Mouse (Mus musculus): ENCODE results near the gene Ackr2. TPM values are rescaled to one million over a fixed set of nuclear protein-coding genes. Genes with fewer than 3 reads are reported as not detected.

Gene Ackr2
- polyA plus RNA-seq, 1 experiment from 2014 or later, result 1.3 TPM

- no peak for ATAC-seq (ENCODE audit: borderline replicate concordance, extremely low read depth, low FRiP score, low TSS enrichment)
Observed at GRCm38 (mm10) chr9:121892057-121892687, 6.0 kb upstream of the Ackr2 start.

GRCm38 (mm10) chr9:121894447-121894846, 3.7 kb upstream of the Ackr2 start:
- Histone ChIP-seq H3K4me3 (no peak overlapping the region), H3K9me3 (no peaks in the 10 kb centered on the region), H3K4me1 (peaks cover 26% of the 10 kb centered on the region), H3K4me2 (no peak overlapping the region), H3K27ac (no peak overlapping the region), H3K36me3 (no peaks in the 10 kb centered on the region), H3K27me3 (no peaks in the 10 kb centered on the region), H3K9ac (no peak overlapping the region)
- ATAC-seq (ENCODE audit: borderline replicate concordance, extremely low read depth, low FRiP score, low TSS enrichment), result no peak
- 79% methylated on average over 7 of the region's 7 CpGs for WGBS

More at GRCm38 (mm10) chr9:121892057-121892687, 6.0 kb upstream of the Ackr2 start:
- Histone ChIP-seq H3K4me2 (no peak overlapping the region), H3K9ac (no peak overlapping the region), H3K36me3 (no peaks in the 10 kb centered on the region), H3K27ac (no peak overlapping the region), H3K4me3 (no peak overlapping the region), H3K27me3 (no peaks in the 10 kb centered on the region), H3K9me3 (no peaks in the 10 kb centered on the region), H3K4me1 (peaks cover 26% of the 10 kb centered on the region)
- 75% methylated on average over 12 of the region's 12 CpGs for WGBS

GRCm38 (mm10) chr9:121895392-121895993, 2.7 kb upstream of the Ackr2 start:
- 41% methylated on average over 7 of the region's 7 CpGs for WGBS
- ATAC-seq (ENCODE audit: borderline replicate concordance, extremely low read depth, low FRiP score, low TSS enrichment), result peak; percentile 61
- Histone ChIP-seq H3K4me2 (no peak overlapping the region), H3K9ac (no peak overlapping the region), H3K9me3 (no peaks in the 10 kb centered on the region), H3K27me3 (no peaks in the 10 kb centered on the region), H3K4me3 (no peak overlapping the region), H3K4me1 (peaks cover 19% of the 10 kb centered on the region), H3K27ac (no peak overlapping the region), H3K36me3 (no peaks in the 10 kb centered on the region)

GRCm38 (mm10) chr9:121896820-121897219, 1.3 kb upstream of the Ackr2 start:
- Histone ChIP-seq H3K27ac (peak overlapping the region; percentile 21; the same call in 1 of the 2 replicates), H3K4me2 (no peak overlapping the region), H3K36me3 (no peaks in the 10 kb centered on the region), H3K27me3 (no peaks in the 10 kb centered on the region), H3K9ac (no peak overlapping the region), H3K9me3 (no peaks in the 10 kb centered on the region), H3K4me3 (no peak overlapping the region), H3K4me1 (peaks cover 12% of the 10 kb centered on the region)
- 24% methylated on average over 4 of the region's 4 CpGs for WGBS
- ATAC-seq (ENCODE audit: borderline replicate concordance, extremely low read depth, low FRiP score, low TSS enrichment), result no peak

- Histone ChIP-seq H3K27me3 (no peaks in the 10 kb centered on the region), H3K4me3 (no peak overlapping the region), H3K4me2 (no peak overlapping the region), H3K36me3 (no peaks in the 10 kb centered on the region), H3K9ac (no peak overlapping the region), H3K9me3 (no peaks in the 10 kb centered on the region), H3K27ac (no peak overlapping the region), H3K4me1 (peaks cover 12% of the 10 kb centered on the region)
- 46% methylated on average over 6 of the region's 6 CpGs for WGBS
- no peak for ATAC-seq (ENCODE audit: borderline replicate concordance, extremely low read depth, low FRiP score, low TSS enrichment)
Observed at GRCm38 (mm10) chr9:121899306-121899705, 1.2 kb downstream of the Ackr2 start.

GRCm38 (mm10) chr9:121900282-121900855, 2.2 kb downstream of the Ackr2 start:
- ATAC-seq (ENCODE audit: borderline replicate concordance, extremely low read depth, low FRiP score, low TSS enrichment), result no peak
- Histone ChIP-seq H3K9me3 (no peaks in the 10 kb centered on the region), H3K27me3 (no peaks in the 10 kb centered on the region), H3K9ac (no peak overlapping the region), H3K4me1 (peaks cover 6% of the 10 kb centered on the region), H3K27ac (no peak overlapping the region), H3K36me3 (no peaks in the 10 kb centered on the region), H3K4me3 (no peak overlapping the region), H3K4me2 (no peak overlapping the region)
- WGBS, result 67% methylated on average over 5 of the region's 5 CpGs

- no peak overlapping the region for H3K4me3 ChIP-seq
- H3K9ac ChIP-seq, result no peak overlapping the region
- H3K27ac ChIP-seq, result no peak overlapping the region
- no peaks in the 10 kb centered on the region for H3K27me3 ChIP-seq
- no peaks in the 10 kb centered on the region for H3K9me3 ChIP-seq
- H3K4me2 ChIP-seq, result no peak overlapping the region
- no peaks in the 10 kb centered on the region for H3K36me3 ChIP-seq
- H3K4me1 ChIP-seq, result no peaks in the 10 kb centered on the region; the same call in 1 of the 2 replicates
- ATAC-seq (ENCODE audit: borderline replicate concordance, extremely low read depth, low FRiP score, low TSS enrichment), result no peak
- WGBS, result 47% methylated on average over 5 of the region's 5 CpGs
Observed at GRCm38 (mm10) chr9:121901710-121902700, 3.9 kb downstream of the Ackr2 start.

- no peak for ATAC-seq (ENCODE audit: borderline replicate concordance, extremely low read depth, low FRiP score, low TSS enrichment)
- H3K36me3 ChIP-seq, result no peaks in the 10 kb centered on the region
- H3K4me3 ChIP-seq, result no peak overlapping the region
- 69% methylated on average over 8 of the region's 8 CpGs for WGBS
- H3K9me3 ChIP-seq, result no peaks in the 10 kb centered on the region
- H3K9ac ChIP-seq, result no peak overlapping the region
- H3K4me1 ChIP-seq, result no peaks in the 10 kb centered on the region
- H3K27ac ChIP-seq, result no peak overlapping the region
- H3K27me3 ChIP-seq, result no peaks in the 10 kb centered on the region
- no peak overlapping the region for H3K4me2 ChIP-seq
Observed at GRCm38 (mm10) chr9:121903476-121904305, 5.5 kb downstream of the Ackr2 start.

GRCm38 (mm10) chr9:121904319-121904718, 6.2 kb downstream of the Ackr2 start:
- Histone ChIP-seq H3K27ac (no peak overlapping the region), H3K4me2 (no peak overlapping the region), H3K4me3 (no peak overlapping the region), H3K36me3 (no peaks in the 10 kb centered on the region), H3K4me1 (no peaks in the 10 kb centered on the region), H3K9ac (no peak overlapping the region), H3K9me3 (no peaks in the 10 kb centered on the region), H3K27me3 (no peaks in the 10 kb centered on the region)
- no peak for ATAC-seq (ENCODE audit: borderline replicate concordance, extremely low read depth, low FRiP score, low TSS enrichment)
- 66% methylated on average over 4 of the region's 4 CpGs for WGBS

- Histone ChIP-seq H3K4me1 (no peaks in the 10 kb centered on the region), H3K36me3 (no peaks in the 10 kb centered on the region), H3K27ac (no peak overlapping the region), H3K4me2 (no peak overlapping the region), H3K4me3 (no peak overlapping the region), H3K27me3 (no peaks in the 10 kb centered on the region), H3K9me3 (no peaks in the 10 kb centered on the region), H3K9ac (no peak overlapping the region)
- WGBS, result 81% methylated on average over 7 of the region's 7 CpGs
- no peak for ATAC-seq (ENCODE audit: borderline replicate concordance, extremely low read depth, low FRiP score, low TSS enrichment)
Observed at GRCm38 (mm10) chr9:121904946-121905345, 6.8 kb downstream of the Ackr2 start.

- H3K9ac ChIP-seq, result no peak overlapping the region
- H3K27ac ChIP-seq, result no peak overlapping the region
- no peaks in the 10 kb centered on the region for H3K27me3 ChIP-seq
- H3K4me2 ChIP-seq, result no peak overlapping the region
- no peak overlapping the region for H3K4me3 ChIP-seq
- ATAC-seq (ENCODE audit: borderline replicate concordance, extremely low read depth, low FRiP score, low TSS enrichment), result no peak
- no peaks in the 10 kb centered on the region for H3K9me3 ChIP-seq
- H3K4me1 ChIP-seq, result no peaks in the 10 kb centered on the region
- no peaks in the 10 kb centered on the region for H3K36me3 ChIP-seq
- 70% methylated on average over 4 of the region's 4 CpGs for WGBS
Observed at GRCm38 (mm10) chr9:121905556-121906185, 7.5 kb downstream of the Ackr2 start.

Measured in lung, embryonic 15.5 days (tissue).